Mouse (Mus musculus): ENCODE results near the gene Arntl2. TPM values are rescaled to one million over a fixed set of nuclear protein-coding genes. Genes with fewer than 3 reads are reported as not detected.

Arntl2 gene
- polyA plus RNA-seq, 1 experiment = not detected

DNA sequence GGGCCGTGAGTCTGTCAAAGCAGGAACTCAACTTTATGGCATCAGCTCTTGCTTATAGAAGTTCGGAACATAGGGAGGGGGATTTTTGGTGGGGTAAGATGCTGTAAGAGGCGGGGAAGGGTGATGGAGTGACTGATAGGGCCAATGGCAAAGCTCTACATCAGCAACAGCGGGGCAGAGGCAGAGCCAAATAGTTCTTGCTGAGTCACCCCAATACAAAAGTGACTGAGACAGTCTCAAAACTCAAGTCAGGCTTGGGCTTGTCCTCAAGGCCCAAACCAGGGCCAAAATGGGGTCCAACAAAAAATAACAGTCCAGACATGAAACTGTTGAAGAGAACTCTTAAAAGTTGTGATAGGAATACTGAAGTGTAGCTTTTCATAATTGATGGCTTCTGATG lies 40.2 kb upstream of the Arntl2 start:
- Histone ChIP-seq H3K27me3 (ENCODE audit: control insufficient read depth) (no peaks in the 10 kb centered on the region), H3K4me1 (ENCODE audit: control insufficient read depth) (peaks cover 8% of the 10 kb centered on the region), H3K36me3 (ENCODE audit: control insufficient read depth) (peaks cover 3% of the 10 kb centered on the region; the same call in 1 of the 2 replicates), H3K9me3 (ENCODE audit: control insufficient read depth, low read length) (no peaks in the 10 kb centered on the region), H3K4me3 (replicated peaks) (no peak overlapping the region)
- TF ChIP-seq GATA1 (IDR thresholded peaks at IDR 0.05; ENCODE audit: low read length) (no peak), TAL1 (IDR thresholded peaks at IDR 0.05; ENCODE audit: low read length) (no peak)

DNA sequence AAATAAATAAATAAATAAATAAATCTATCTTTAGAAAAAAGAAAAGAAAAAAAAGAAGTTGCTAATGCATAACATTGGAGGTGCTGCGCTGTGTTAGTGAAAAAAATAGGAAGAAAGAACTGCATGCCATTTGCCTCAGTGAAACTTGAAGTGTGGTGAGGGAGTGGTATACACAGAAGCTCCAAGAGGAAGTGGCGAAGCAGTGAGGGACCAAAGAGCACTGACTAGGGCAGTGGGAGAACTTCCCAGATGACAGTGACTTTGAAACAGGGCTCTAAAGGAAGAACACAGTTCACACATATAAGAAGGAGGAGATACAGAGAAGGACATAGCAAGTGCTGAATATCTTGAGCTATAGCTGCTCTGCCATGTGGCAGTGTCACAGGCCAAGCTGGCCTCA lies 36.8 kb upstream of the Arntl2 start:
- no peak overlapping the region for H3K4me3 ChIP-seq (replicated peaks)
- H3K36me3 ChIP-seq (ENCODE audit: control insufficient read depth) = peaks cover 3% of the 10 kb centered on the region; the same call in 1 of the 2 replicates
- H3K4me1 ChIP-seq (ENCODE audit: control insufficient read depth) = peaks cover 8% of the 10 kb centered on the region
- no peaks in the 10 kb centered on the region for H3K27me3 ChIP-seq (ENCODE audit: control insufficient read depth)
- no peaks in the 10 kb centered on the region for H3K9me3 ChIP-seq (ENCODE audit: control insufficient read depth, low read length)
- no peak for TF ChIP-seq GATA1 (IDR thresholded peaks at IDR 0.05; ENCODE audit: low read length)
- TF ChIP-seq TAL1 (IDR thresholded peaks at IDR 0.05; ENCODE audit: low read length) = no peak

DNA sequence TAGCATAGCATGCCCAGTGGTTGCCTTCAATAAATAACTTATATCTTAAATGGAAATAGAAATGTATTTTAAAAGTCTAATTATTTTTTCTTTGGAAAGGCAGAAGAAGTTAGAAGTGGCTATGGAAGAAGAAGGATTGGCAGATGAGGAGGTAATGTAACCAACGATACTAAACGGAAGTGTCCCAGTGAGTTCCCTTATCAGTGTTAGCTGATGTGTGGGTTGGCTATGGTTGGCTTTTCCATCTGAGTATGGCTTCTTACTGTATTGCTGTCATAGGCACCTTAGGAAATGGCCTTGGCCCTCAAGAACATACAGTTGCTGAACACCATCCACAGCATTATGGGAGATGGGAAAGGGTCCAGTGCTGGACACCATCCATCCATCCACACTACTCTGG lies 35.8 kb upstream of the Arntl2 start:
- H3K27me3 ChIP-seq (ENCODE audit: control insufficient read depth) = no peaks in the 10 kb centered on the region
- no peak for TF ChIP-seq GATA1 (IDR thresholded peaks at IDR 0.05; ENCODE audit: low read length)
- no peak for TF ChIP-seq TAL1 (IDR thresholded peaks at IDR 0.05; ENCODE audit: low read length)
- H3K4me3 ChIP-seq (replicated peaks) = no peak overlapping the region
- no peaks in the 10 kb centered on the region for H3K9me3 ChIP-seq (ENCODE audit: control insufficient read depth, low read length)
- peaks cover 3% of the 10 kb centered on the region; the same call in 1 of the 2 replicates for H3K36me3 ChIP-seq (ENCODE audit: control insufficient read depth)
- peaks cover 6% of the 10 kb centered on the region for H3K4me1 ChIP-seq (ENCODE audit: control insufficient read depth)

- H3K4me1 ChIP-seq (ENCODE audit: control insufficient read depth) = no peaks in the 10 kb centered on the region; the same call in 1 of the 2 replicates
- TF ChIP-seq TAL1 (IDR thresholded peaks at IDR 0.05; ENCODE audit: low read length) = no peak
- H3K36me3 ChIP-seq (ENCODE audit: control insufficient read depth) = peaks cover 3% of the 10 kb centered on the region; the same call in 1 of the 2 replicates
- H3K4me3 ChIP-seq (replicated peaks) = no peak overlapping the region
- H3K27me3 ChIP-seq (ENCODE audit: control insufficient read depth) = no peaks in the 10 kb centered on the region
- no peaks in the 10 kb centered on the region for H3K9me3 ChIP-seq (ENCODE audit: control insufficient read depth, low read length)
Measured at GRCm38 (mm10) chr6:146760736-146761135, 35.1 kb upstream of the Arntl2 start.

DNA sequence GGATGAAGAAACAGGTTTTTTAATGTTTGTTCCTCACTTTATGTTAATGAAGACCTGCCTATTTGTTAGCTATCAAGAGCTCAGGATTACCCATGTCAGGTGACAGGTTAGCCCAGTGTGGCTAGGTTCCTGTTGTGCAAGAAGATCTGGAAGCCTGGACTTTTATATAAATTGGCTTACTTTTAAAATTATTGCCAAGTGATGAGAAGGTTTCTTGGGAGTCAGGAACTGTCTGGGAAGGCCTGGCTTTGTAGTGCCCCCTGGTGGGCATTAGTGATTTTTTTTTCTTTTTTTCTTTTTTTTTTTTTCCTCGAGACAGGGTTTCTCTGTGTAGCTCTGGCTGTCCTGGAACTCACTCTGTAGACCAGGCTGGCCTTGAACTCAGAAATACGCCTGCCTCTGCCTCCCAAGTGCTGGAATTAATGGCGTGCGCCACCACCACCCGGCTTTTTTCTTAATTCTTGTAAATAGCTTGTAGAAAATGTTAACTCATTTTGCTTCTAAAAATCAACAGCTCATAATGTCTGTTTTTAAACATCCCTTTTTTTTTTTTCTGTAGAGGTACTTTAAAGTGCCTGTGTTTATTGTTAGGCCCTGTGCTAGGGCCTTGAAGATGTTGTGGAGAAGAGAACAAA lies 33.5 kb upstream of the Arntl2 start:
- H3K36me3 ChIP-seq (ENCODE audit: control insufficient read depth) = peaks cover 5% of the 10 kb centered on the region
- H3K27me3 ChIP-seq (ENCODE audit: control insufficient read depth) = no peaks in the 10 kb centered on the region
- no peak for TF ChIP-seq GATA1 (IDR thresholded peaks at IDR 0.05; ENCODE audit: low read length)
- no peak for TF ChIP-seq TAL1 (IDR thresholded peaks at IDR 0.05; ENCODE audit: low read length)
- no peaks in the 10 kb centered on the region; the same call in 1 of the 2 replicates for H3K4me1 ChIP-seq (ENCODE audit: control insufficient read depth)
- no peaks in the 10 kb centered on the region for H3K9me3 ChIP-seq (ENCODE audit: control insufficient read depth, low read length)
- no peak overlapping the region for H3K4me3 ChIP-seq (replicated peaks)

- Histone ChIP-seq H3K9me3 (ENCODE audit: control insufficient read depth, low read length) (no peaks in the 10 kb centered on the region), H3K36me3 (ENCODE audit: control insufficient read depth) (peaks cover 25% of the 10 kb centered on the region), H3K4me1 (ENCODE audit: control insufficient read depth) (no peaks in the 10 kb centered on the region), H3K4me3 (replicated peaks) (no peak overlapping the region), H3K27me3 (ENCODE audit: control insufficient read depth) (no peaks in the 10 kb centered on the region)
- no peak for TF ChIP-seq TAL1 (IDR thresholded peaks at IDR 0.05; ENCODE audit: low read length)
Measured at GRCm38 (mm10) chr6:146764593-146764992, 31.3 kb upstream of the Arntl2 start.

- TF ChIP-seq GATA1 (IDR thresholded peaks at IDR 0.05; ENCODE audit: low read length) (no peak), TAL1 (IDR thresholded peaks at IDR 0.05; ENCODE audit: low read length) (no peak)
- H3K4me3 ChIP-seq (replicated peaks) = no peak overlapping the region
- no peaks in the 10 kb centered on the region for H3K27me3 ChIP-seq (ENCODE audit: control insufficient read depth)
- H3K36me3 ChIP-seq (ENCODE audit: control insufficient read depth) = peaks cover 27% of the 10 kb centered on the region
- H3K9me3 ChIP-seq (ENCODE audit: control insufficient read depth, low read length) = no peaks in the 10 kb centered on the region
- no peaks in the 10 kb centered on the region for H3K4me1 ChIP-seq (ENCODE audit: control insufficient read depth)
Measured at GRCm38 (mm10) chr6:146765270-146765669, 30.6 kb upstream of the Arntl2 start.

DNA sequence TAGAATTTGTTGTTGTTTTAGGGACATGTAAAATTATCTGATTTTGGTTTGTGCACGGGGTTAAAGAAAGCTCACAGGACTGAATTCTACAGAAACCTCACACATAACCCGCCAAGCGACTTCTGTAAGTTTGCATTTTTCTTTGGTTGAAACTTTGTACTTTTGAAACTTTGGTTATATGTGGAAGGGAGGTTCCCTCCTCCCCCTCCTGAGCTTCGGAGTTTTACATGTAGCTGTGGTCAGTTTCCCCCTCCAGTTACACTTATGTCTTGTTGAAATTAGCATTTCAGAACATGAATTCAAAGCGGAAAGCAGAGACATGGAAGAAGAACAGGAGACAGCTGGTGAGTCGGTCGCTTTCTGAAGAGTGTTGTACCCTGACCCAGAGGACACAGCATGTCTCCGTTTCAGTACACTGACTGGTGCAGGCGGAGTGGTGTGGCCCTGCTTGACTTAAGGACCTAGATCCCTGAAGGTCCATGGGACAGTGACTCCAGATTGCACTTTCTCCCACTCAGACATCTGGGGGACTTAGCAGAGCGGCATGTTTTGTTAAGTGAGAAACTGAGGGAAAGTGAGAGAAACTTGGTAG lies 26.9 kb upstream of the Arntl2 start:
- no peaks in the 10 kb centered on the region for H3K27me3 ChIP-seq (ENCODE audit: control insufficient read depth)
- no peaks in the 10 kb centered on the region for H3K4me1 ChIP-seq (ENCODE audit: control insufficient read depth)
- H3K36me3 ChIP-seq (ENCODE audit: control insufficient read depth) = peaks cover 44% of the 10 kb centered on the region

DNA sequence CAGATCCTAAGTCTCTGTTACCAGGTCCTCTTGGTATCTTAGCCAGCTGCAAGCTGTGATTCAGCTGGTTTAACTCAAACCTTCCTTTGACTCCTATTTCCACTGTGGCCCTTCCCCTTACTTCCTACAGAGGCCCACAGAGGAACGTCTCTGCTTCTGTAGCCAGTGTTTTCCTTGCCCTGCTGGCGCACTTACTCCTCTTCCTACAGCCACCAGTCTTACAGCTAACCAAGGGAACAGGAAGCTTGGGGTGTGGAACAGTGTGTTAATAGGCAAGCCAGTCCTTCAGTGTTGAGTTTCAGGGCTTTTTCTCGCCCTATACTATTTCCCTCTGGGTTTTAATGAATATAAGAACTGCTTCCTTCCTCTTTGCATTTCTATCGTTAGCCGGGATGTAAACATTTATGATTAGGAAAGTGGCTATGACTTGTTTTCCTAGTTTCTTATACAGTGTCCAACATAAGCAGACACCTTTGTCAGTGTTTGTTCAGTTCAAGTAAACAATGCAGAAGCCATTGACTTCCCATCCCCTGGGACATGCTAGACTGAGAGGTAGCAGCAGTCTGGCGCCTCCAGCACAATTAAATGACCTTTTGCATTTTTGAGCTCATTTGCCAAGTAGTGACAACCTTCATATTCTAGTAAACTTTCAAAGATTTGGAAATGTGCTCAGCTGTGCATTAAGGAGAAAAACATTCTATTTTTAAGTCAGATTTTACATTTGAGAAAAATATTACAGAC lies 25.7 kb upstream of the Arntl2 start:
- peaks cover 48% of the 10 kb centered on the region for H3K36me3 ChIP-seq (ENCODE audit: control insufficient read depth)

More for the DNA sequence above, 26.9 kb upstream of the Arntl2 start:
- H3K9me3 ChIP-seq (ENCODE audit: control insufficient read depth, low read length) = no peaks in the 10 kb centered on the region
- no peak overlapping the region for H3K4me3 ChIP-seq (replicated peaks)
- TF ChIP-seq GATA1 (IDR thresholded peaks at IDR 0.05; ENCODE audit: low read length) (no peak), TAL1 (IDR thresholded peaks at IDR 0.05; ENCODE audit: low read length) (no peak)

More for the DNA sequence above, 25.7 kb upstream of the Arntl2 start:
- H3K9me3 ChIP-seq (ENCODE audit: control insufficient read depth, low read length) = no peaks in the 10 kb centered on the region
- H3K4me1 ChIP-seq (ENCODE audit: control insufficient read depth) = no peaks in the 10 kb centered on the region
- TF ChIP-seq TAL1 (IDR thresholded peaks at IDR 0.05; ENCODE audit: low read length) = no peak
- no peak for TF ChIP-seq GATA1 (IDR thresholded peaks at IDR 0.05; ENCODE audit: low read length)
- no peaks in the 10 kb centered on the region for H3K27me3 ChIP-seq (ENCODE audit: control insufficient read depth)
- no peak overlapping the region for H3K4me3 ChIP-seq (replicated peaks)
